ENCODE assay signal across 20 mouse cellular contexts in genomic region chr4:152406531-152406930, GRCm38 (mm10).
A peak's percentile ranks its signal among the peaks of the same experiment; 100 is the strongest.
DNase-seq lines count a peak whose midpoint lies in the region; ATAC-seq and TF ChIP-seq lines count a peak whose summit lies in the region.
"Had no signal": no experiment of that assay in that cellular context is flagged by ENCODE, and none has a peak within 500 bp of the region (broad histone marks: within the 10 kb centered on the region; RNA-seq: fewer than 3 reads in every experiment).

No protein-coding gene starts in this region.

- H3K4me1 ChIP-seq in hindbrain, postnatal 0 days (ENCODE audit: insufficient read depth, low read length), result 0 out of 2 replicates have a peak, but pooled peaks cover 8% of the 10 kb centered on the region
- H3K4me1 ChIP-seq in hindbrain, embryonic 11.5 days (replicated peaks; ENCODE audit: control insufficient read depth, insufficient read depth, low read length), result no peaks in the 10 kb centered on the region
- H3K4me1 ChIP-seq in forebrain, embryonic 16.5 days (replicated peaks; ENCODE audit: control insufficient read depth, insufficient read depth, low read length), result peaks cover 30% of the 10 kb centered on the region
- H3K4me1 ChIP-seq: kidney, embryonic 15.5 days; liver, embryonic 15.5 days had no signal

- no peaks in the 10 kb centered on the region for H3K36me3 ChIP-seq in hindbrain, postnatal 0 days (ENCODE audit: insufficient read depth, low read length)
- H3K36me3 ChIP-seq in hindbrain, embryonic 11.5 days (ENCODE audit: control insufficient read depth, insufficient read depth, low read length), result no peaks in the 10 kb centered on the region
- H3K36me3 ChIP-seq in forebrain, embryonic 16.5 days (ENCODE audit: control insufficient read depth, insufficient read depth), result no peaks in the 10 kb centered on the region
- H3K36me3 ChIP-seq: embryonic facial prominence, embryonic 15.5 days; heart, embryonic 10.5 days; kidney, embryonic 15.5 days; liver, embryonic 15.5 days; midbrain, embryonic 15.5 days had no signal

- no peak overlapping the region for H3K4me2 ChIP-seq in hindbrain, postnatal 0 days (ENCODE audit: low read depth, low read length)
- no peak overlapping the region for H3K4me2 ChIP-seq in hindbrain, embryonic 11.5 days (replicated peaks; ENCODE audit: low read depth, low read length)
- no peak overlapping the region for H3K4me2 ChIP-seq in forebrain, embryonic 16.5 days (ENCODE audit: low read length)
- H3K4me2 ChIP-seq: embryonic facial prominence, embryonic 15.5 days; kidney, embryonic 15.5 days; liver, embryonic 15.5 days; midbrain, embryonic 15.5 days had no signal

- TF ChIP-seq CTCF in hindbrain, postnatal 0 days (IDR thresholded peaks at IDR 0.05; ENCODE audit: low read depth), result no peak

- WGBS in hindbrain, postnatal 0 days, result 61% methylated on average over 8 of the region's 8 CpGs
- 76% methylated on average over 8 of the region's 8 CpGs for WGBS in hindbrain, embryonic 11.5 days
- WGBS in forebrain, embryonic 16.5 days, result 46% methylated on average over 8 of the region's 8 CpGs

- H3K27me3 ChIP-seq in hindbrain, postnatal 0 days (ENCODE audit: insufficient read depth, low read length), result no peaks in the 10 kb centered on the region
- no peaks in the 10 kb centered on the region for H3K27me3 ChIP-seq in hindbrain, embryonic 11.5 days (ENCODE audit: control insufficient read depth, insufficient read depth, low read length)
- no peaks in the 10 kb centered on the region for H3K27me3 ChIP-seq in forebrain, embryonic 16.5 days (replicated peaks; ENCODE audit: control insufficient read depth, insufficient read depth, low read length)
- H3K27me3 ChIP-seq: embryonic facial prominence, embryonic 15.5 days; kidney, embryonic 15.5 days; liver, embryonic 15.5 days; midbrain, embryonic 15.5 days had no signal

- no peak overlapping the region for H3K9ac ChIP-seq in hindbrain, postnatal 0 days (replicated peaks; ENCODE audit: low read length)
- H3K9ac ChIP-seq in hindbrain, embryonic 11.5 days (ENCODE audit: low read depth, low read length), result no peak overlapping the region
- no peak overlapping the region for H3K9ac ChIP-seq in forebrain, embryonic 16.5 days (replicated peaks; ENCODE audit: low read depth, low read length)
- H3K9ac ChIP-seq: embryonic facial prominence, embryonic 15.5 days; kidney, embryonic 15.5 days; liver, embryonic 15.5 days; midbrain, embryonic 15.5 days had no signal

- no peak overlapping the region for H3K4me3 ChIP-seq in hindbrain, postnatal 0 days (ENCODE audit: low read length)
- no peak overlapping the region for H3K4me3 ChIP-seq in hindbrain, embryonic 11.5 days (ENCODE audit: low read depth, low read length)
- H3K4me3 ChIP-seq in forebrain, embryonic 16.5 days (replicated peaks; ENCODE audit: low read length), result no peak overlapping the region
- H3K4me3 ChIP-seq: embryonic facial prominence, embryonic 15.5 days; heart, embryonic 10.5 days; kidney, embryonic 15.5 days; liver, embryonic 15.5 days; midbrain, embryonic 15.5 days had no signal

- H3K27ac ChIP-seq in hindbrain, postnatal 0 days, result 0 out of 2 replicates have a peak overlapping the region, but pooled peaks have one; percentile 51
- no peak overlapping the region for H3K27ac ChIP-seq in hindbrain, embryonic 11.5 days (ENCODE audit: low read depth, low read length)
- peak overlapping the region; percentile 74; the same call in 1 of the 2 replicates for H3K27ac ChIP-seq in forebrain, embryonic 16.5 days (ENCODE audit: low read length)
- H3K27ac ChIP-seq: heart, embryonic 10.5 days; kidney, embryonic 15.5 days; liver, embryonic 15.5 days; stomach, postnatal 0 days had no signal

- peak; percentile 76 to 79 for DNase-seq in cerebellum, postnatal 10 days
- DNase-seq in hindbrain, postnatal 0 days (ENCODE audit: low spot score), result peak; percentile 51
- no peak for DNase-seq in hindbrain, embryonic 11.5 days (ENCODE audit: low spot score)
- peak; percentile 92 for DNase-seq in MN1 (ENCODE audit: low spot score)
- no peak for DNase-seq in lung, postnatal 25 days (ENCODE audit: low spot score)
- DNase-seq: adrenal gland, postnatal 25 days; cerebellum, adult 9-10 months; embryo, embryonic 11 days; heart, postnatal 10 days had no signal

- ATAC-seq in cerebellum, adult (ENCODE audit: insufficient number of reproducible peaks, low FRiP score, low TSS enrichment), result no peak
- ATAC-seq in hindbrain, postnatal 0 days, result peak; percentile 15; the same call in 1 of the 2 replicates
- no peak for ATAC-seq in hindbrain, embryonic 11.5 days (ENCODE audit: low FRiP score)
- peak; percentile 54 for ATAC-seq in forebrain, embryonic 16.5 days
- ATAC-seq in activated CD4-positive, CD25-positive, alpha-beta regulatory T cell, adult 4 months, result no peak
- ATAC-seq: inflammation-experienced regulatory T-cells, adult 6 months; lung, postnatal 0 days; midbrain, embryonic 15.5 days had no signal

- no peaks in the 10 kb centered on the region for H3K9me3 ChIP-seq in hindbrain, postnatal 0 days (ENCODE audit: low read length)
- H3K9me3 ChIP-seq in hindbrain, embryonic 11.5 days (ENCODE audit: control insufficient read depth, low read length), result no peaks in the 10 kb centered on the region
- no peaks in the 10 kb centered on the region for H3K9me3 ChIP-seq in forebrain, embryonic 16.5 days (ENCODE audit: control insufficient read depth, low read length)
- H3K9me3 ChIP-seq: embryonic facial prominence, embryonic 15.5 days; heart, embryonic 10.5 days; kidney, embryonic 15.5 days; liver, embryonic 15.5 days; midbrain, embryonic 15.5 days had no signal

Comparison
In these comparisons a context has a peak if more than half of its experiments do, and no peak if none do; other contexts are left out.
1. DNase-seq: peak in cerebellum, postnatal 10 days (2 of 2), hindbrain, postnatal 0 days (single experiment) and MN1 (single experiment); none in hindbrain, embryonic 11.5 days (single experiment) and lung, postnatal 25 days (single experiment).
2. ATAC-seq: peak in hindbrain, postnatal 0 days (single experiment) and forebrain, embryonic 16.5 days (single experiment); none in cerebellum, adult (single experiment), hindbrain, embryonic 11.5 days (single experiment) and activated CD4-positive, CD25-positive, alpha-beta regulatory T cell, adult 4 months (single experiment).